Mouse (Mus musculus) G1E (cell line): ENCODE data around the gene Spi1. TPM values are rescaled to one million over a fixed set of nuclear protein-coding genes. Genes with fewer than 3 reads are reported as not detected.

Experiments
- ATAC-seq: 2 replicates; pipeline ENCODE4 v1.8.0; 2016; ENCODE audit warnings: mild to moderate bottlenecking; ENCODE audit not compliant: insufficient number of reproducible peaks, poor library complexity, low FRiP score, severe bottlenecking; ENCODE audit errors: extremely low read depth
- DNase-seq: peaks from one replicate; pipeline ENCODE4 v3.0.0; 2012; ENCODE audit warnings: low spot score
- H3K27me3 ChIP-seq: 2 replicates; pipeline ENCODE4 v1.6.1; 2012; ENCODE audit warnings: mild to moderate bottlenecking, low read length, inconsistent platforms; ENCODE audit not compliant: insufficient read depth
- H3K36me3 ChIP-seq: replicated peaks from 2 replicates; pipeline ENCODE3; 2012; ENCODE audit warnings: mild to moderate bottlenecking, inconsistent platforms
- H3K4me1 ChIP-seq: 2 replicates; pipeline ENCODE4 v1.6.1; 2012; ENCODE audit warnings: low read depth, low read length, inconsistent platforms, mixed read lengths; ENCODE audit not compliant: insufficient read depth
- H3K4me3 ChIP-seq: 2 replicates; pipeline ENCODE4 v1.5.1; 2012; ENCODE audit warnings: low read depth, mild to moderate bottlenecking, inconsistent platforms, low read length, moderate library complexity, mixed read lengths
- H3K9me3 ChIP-seq: replicated peaks from 2 replicates; pipeline ENCODE4 v1.6.1; 2012; ENCODE audit warnings: inconsistent platforms
- CTCF ChIP-seq: IDR thresholded peaks from 2 replicates; pipeline ENCODE4 v1.5.1; 2012; ENCODE audit warnings: low read depth, low read length, inconsistent platforms, mixed read lengths
- GATA1 ChIP-seq: IDR thresholded peaks from 2 replicates; pipeline ENCODE4 v1.6.1; 2012; ENCODE audit warnings: borderline replicate concordance, low read length, inconsistent platforms, mixed read lengths
- GATA2 ChIP-seq: IDR thresholded peaks from 2 replicates; pipeline ENCODE4 v1.6.1; 2012; ENCODE audit warnings: low read depth, low read length, inconsistent platforms, borderline replicate concordance
- POLR2AphosphoS5 ChIP-seq: IDR thresholded peaks from 2 replicates; pipeline ENCODE4 v1.6.1; 2012; ENCODE audit warnings: low read depth, low read length, inconsistent platforms; ENCODE audit not compliant: insufficient replicate concordance
- TAL1 ChIP-seq: conservative IDR thresholded peaks from 2 replicates; pipeline ENCODE4 v1.6.1; 2012; ENCODE audit warnings: low read depth, low read length, inconsistent platforms, mixed read lengths
- polyA plus RNA-seq: library from polyadenylated mRNA; stranded (reverse); fragments of >175 nt; gene quantifications from 2 replicates; pipeline ENCODE4 v1.2.3, GENCODE M21; 2012
- total RNA-seq, 2 experiments: library from RNA; stranded (forward) in 1 of 2; stranded (reverse) in 1 of 2; fragments of 200-1000 nt in 1 of 2; fragments of >200 nt in 1 of 2; fragmentation: Nextera tagmentation in 1 of 2; gene quantifications; 2 replicates each; pipeline ENCODE4 v1.2.3; 2014 to 2017

Gene Spi1
- total and polyA plus RNA-seq, 3 experiments = 25.4 to 138 (median 79.8) TPM

DNA sequence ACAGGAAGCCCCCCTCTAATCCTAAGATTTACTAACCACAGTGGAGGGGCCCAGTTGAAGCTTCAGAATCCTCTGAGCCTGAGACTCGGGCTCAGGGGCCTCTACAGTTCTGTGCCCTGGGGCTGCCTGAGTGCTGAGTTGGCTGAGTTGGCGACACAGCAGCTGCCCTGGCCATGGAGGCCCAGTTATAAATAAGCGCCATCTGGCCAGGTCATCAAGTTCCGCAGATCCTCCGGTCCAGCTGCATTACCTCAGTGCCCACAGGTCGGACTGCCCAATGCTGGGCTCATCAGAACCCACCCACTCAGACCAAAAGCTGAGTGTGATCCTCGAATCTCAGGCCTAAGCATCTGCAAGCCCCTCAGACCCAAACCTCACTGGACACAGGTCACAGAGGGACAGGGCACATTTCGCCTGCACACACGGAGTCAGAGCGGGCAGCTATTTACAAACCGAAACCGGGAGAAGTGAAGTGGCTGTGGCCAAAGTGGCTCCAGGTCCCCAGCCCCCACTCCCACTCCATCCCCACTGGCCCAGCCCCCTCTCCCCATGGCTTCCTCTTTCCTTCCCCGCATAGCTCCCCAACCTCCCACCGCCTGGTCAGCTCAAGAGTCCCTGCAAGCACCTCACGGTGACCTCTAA, 2.1 kb downstream of the Spi1 start:
- TF ChIP-seq POLR2AphosphoS5 = no peak
- TF ChIP-seq GATA1 = no peak
- no peak for TF ChIP-seq CTCF
- TF ChIP-seq GATA2 = no peak
- TF ChIP-seq TAL1 = no peak
- Histone ChIP-seq H3K4me1 (peaks cover 77% of the 10 kb centered on the region), H3K36me3 (no peaks in the 10 kb centered on the region), H3K27me3 (peaks cover 7% of the 10 kb centered on the region; the same call in 1 of the 2 replicates), H3K4me3 (no peak overlapping the region; the same call in 1 of the 2 replicates), H3K9me3 (no peaks in the 10 kb centered on the region)
- DNase-seq = no peak
- no peak for ATAC-seq

DNA sequence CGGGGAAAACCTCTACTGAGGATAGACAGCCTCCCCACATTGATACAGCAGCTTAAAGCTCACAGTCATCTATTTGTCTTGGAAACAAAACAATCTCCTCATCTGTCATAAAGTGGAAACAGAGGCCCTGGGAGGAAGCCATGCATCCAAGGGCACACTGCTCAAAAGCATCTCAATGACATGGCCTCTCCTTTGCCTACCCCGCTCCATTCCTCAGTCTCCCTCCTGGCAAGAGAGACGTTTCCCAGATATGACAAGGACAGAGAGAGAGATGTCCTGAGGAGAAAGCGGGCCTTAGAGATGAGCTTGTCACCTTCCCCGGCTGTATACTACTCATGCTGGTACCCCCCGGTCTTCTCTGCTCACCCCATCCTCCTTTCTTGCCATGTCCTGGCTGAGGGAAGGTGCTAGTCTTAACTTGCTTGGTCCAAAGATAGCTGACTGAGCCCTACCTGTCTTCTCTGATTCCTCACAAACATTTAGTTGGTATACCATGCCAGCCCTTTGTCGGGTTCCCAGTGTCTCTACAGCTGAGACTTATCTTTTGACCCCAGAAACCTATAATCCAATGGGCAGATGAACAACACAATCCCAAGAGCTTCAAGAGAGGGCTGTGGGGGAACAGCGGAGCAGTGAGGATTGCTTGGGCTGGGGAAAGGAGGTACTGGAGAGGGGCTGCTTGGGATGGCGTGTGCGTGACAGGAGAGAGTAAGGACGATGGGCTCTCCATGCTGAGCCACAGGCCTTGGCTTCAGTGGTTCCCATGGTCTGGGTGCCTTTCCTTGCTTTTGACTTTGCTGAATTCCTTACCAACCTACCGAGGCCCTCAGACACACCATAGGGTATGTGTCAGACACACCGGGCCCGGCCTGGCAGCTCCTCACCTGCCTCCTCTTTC, 3.6 kb downstream of the Spi1 start:
- Histone ChIP-seq H3K27me3 (peaks cover 7% of the 10 kb centered on the region; the same call in 1 of the 2 replicates), H3K9me3 (no peaks in the 10 kb centered on the region), H3K36me3 (no peaks in the 10 kb centered on the region), H3K4me3 (no peak overlapping the region), H3K4me1 (peaks cover 80% of the 10 kb centered on the region)
- no peak for ATAC-seq
- DNase-seq = no peak
- TF ChIP-seq CTCF = no peak
- TF ChIP-seq GATA1 = no peak

- no peak for TF ChIP-seq POLR2AphosphoS5
- no peak for TF ChIP-seq GATA1
- TF ChIP-seq TAL1 = no peak
- no peak for TF ChIP-seq GATA2
- no peak for TF ChIP-seq CTCF
- ATAC-seq (no peak), DNase-seq (no peak)
- Histone ChIP-seq H3K27me3 (peaks cover 7% of the 10 kb centered on the region; the same call in 1 of the 2 replicates), H3K4me3 (no peak overlapping the region), H3K9me3 (no peaks in the 10 kb centered on the region), H3K36me3 (no peaks in the 10 kb centered on the region), H3K4me1 (peaks cover 81% of the 10 kb centered on the region)
Measured at GRCm38 (mm10) chr2:91086392-91087237, 4.4 kb downstream of the Spi1 start.

DNA sequence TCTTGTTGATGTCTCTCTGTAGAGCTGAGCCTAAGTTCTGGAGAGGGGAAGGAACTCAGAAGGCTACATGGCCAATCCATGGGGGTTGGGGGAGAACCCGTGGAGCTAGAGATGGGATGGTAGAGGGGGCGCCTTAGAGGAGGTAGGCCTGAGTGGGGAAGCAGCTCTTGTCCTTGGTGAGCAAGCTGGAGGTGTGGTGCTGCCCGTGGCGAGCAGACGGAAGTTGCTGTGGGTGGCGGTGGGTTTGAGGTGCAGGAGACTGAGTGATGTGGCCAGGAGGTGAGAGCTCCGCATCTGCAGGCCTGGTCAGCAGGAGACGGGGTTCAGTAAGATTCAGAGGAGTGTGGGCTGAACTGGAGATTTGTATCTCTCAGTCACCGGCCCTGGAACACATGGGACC, 5.3 kb downstream of the Spi1 start:
- TF ChIP-seq GATA2 = no peak
- TF ChIP-seq GATA1 = no peak
- no peak for TF ChIP-seq TAL1
- TF ChIP-seq CTCF = no peak
- no peak for TF ChIP-seq POLR2AphosphoS5
- H3K4me1 ChIP-seq = peaks cover 80% of the 10 kb centered on the region
- H3K27me3 ChIP-seq = peaks cover 7% of the 10 kb centered on the region; the same call in 1 of the 2 replicates
- H3K4me3 ChIP-seq = no peak overlapping the region
- DNase-seq = no peak
- H3K36me3 ChIP-seq = no peaks in the 10 kb centered on the region
- no peak for ATAC-seq
- H3K9me3 ChIP-seq = no peaks in the 10 kb centered on the region

- no peak for TF ChIP-seq GATA2
- TF ChIP-seq GATA1 = no peak
- TF ChIP-seq TAL1 = no peak
- TF ChIP-seq POLR2AphosphoS5 = no peak
- TF ChIP-seq CTCF = no peak
- peak overlapping the region; percentile 37; the same call in 1 of the 2 replicates for H3K4me3 ChIP-seq
- DNase-seq (no peak), ATAC-seq (no peak)
- peaks cover 75% of the 10 kb centered on the region for H3K4me1 ChIP-seq
- H3K36me3 ChIP-seq = no peaks in the 10 kb centered on the region
- H3K9me3 ChIP-seq = no peaks in the 10 kb centered on the region
- peaks cover 7% of the 10 kb centered on the region; the same call in 1 of the 2 replicates for H3K27me3 ChIP-seq
Measured at GRCm38 (mm10) chr2:91088987-91089386, 6.8 kb downstream of the Spi1 start.
